Mouse (Mus musculus) ovary, adult 10 weeks (tissue): ENCODE measurements around the gene Pias4. TPM values are rescaled to one million over a fixed set of nuclear protein-coding genes. Genes with fewer than 3 reads are reported as not detected.

Experiments used
- polyA plus RNA-seq: library from polyadenylated mRNA; stranded (reverse); fragments of 350-450 nt; fragmentation: Illumina TruSeq; extraction: RNeasy Lipid Tissue Mini Kit (QIAGEN cat#74804); gene quantifications from one replicate; pipeline ENCODE4 v1.2.3, GENCODE M21; 2014

Pias4 gene
- 0.46 TPM for polyA plus RNA-seq

GRCm38 (mm10) chr10:81167200-81168086, at the start of gene Pias4:
Gene Pias4, minus strand, starts transcription at chr10:81167923.

GRCm38 (mm10) chr10:81201807-81202758, 34.4 kb upstream of the Pias4 start, which contains the start of gene Nmrk2:
Gene Nmrk2, minus strand, starts transcription at chr10:81202051.

GRCm38 (mm10) chr10:81183805-81184204, 16.1 kb upstream of the Pias4 start, which contains the start of gene 4930442H23Rik:
Gene 4930442H23Rik, minus strand, starts transcription at chr10:81183849.

DNA sequence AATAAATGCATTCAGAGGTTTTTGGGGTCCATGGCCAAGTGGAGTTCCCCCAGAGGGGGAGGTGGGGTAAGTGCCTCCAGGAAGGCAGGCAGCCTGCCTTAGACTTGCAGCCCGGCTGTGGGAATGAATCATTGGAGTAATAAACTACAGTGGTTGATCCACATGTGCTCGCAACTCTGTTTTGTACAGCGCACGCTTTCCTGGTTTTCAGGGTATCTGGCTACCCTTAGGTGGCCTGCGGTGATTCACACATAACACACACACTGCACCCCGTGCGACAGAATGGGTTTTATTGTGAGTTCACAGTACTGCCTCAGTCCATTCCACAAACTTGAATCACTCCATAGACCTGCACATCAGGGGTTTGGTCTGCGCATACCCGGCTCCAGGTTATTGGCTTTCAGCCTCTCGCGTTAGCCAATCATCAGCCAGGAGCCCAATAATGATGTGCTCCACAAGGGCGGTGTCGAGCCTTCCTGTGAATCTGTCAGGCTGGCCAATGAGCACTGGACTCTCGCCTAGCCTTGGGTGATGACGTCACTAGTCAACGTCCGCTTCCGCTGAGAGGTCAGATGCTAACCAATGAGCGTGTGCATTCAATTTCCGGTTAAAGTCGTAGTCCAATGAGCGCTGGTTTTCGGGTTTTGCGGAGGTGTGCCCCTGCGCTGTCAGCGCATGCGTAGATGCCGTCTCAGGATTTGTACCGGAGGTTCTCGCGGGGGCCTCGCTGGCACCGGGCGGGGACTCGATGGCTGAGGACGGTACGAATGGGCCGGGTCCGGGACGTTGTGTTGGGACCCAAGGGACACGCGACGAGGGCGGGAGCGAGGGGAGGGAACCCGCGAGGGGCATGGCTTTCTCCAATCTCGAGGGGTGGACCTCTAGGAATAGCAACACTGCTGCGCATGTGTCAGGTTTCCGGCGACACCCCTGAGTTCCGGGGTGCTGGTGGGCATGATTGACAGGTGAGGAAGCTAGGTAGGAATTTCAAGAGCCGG, 14.9 kb upstream of the Pias4 start, which contains the start of gene Dapk3:
Gene Dapk3 (plus strand): TSS at position 670 of the 998 bp plus-strand sequence.

DNA sequence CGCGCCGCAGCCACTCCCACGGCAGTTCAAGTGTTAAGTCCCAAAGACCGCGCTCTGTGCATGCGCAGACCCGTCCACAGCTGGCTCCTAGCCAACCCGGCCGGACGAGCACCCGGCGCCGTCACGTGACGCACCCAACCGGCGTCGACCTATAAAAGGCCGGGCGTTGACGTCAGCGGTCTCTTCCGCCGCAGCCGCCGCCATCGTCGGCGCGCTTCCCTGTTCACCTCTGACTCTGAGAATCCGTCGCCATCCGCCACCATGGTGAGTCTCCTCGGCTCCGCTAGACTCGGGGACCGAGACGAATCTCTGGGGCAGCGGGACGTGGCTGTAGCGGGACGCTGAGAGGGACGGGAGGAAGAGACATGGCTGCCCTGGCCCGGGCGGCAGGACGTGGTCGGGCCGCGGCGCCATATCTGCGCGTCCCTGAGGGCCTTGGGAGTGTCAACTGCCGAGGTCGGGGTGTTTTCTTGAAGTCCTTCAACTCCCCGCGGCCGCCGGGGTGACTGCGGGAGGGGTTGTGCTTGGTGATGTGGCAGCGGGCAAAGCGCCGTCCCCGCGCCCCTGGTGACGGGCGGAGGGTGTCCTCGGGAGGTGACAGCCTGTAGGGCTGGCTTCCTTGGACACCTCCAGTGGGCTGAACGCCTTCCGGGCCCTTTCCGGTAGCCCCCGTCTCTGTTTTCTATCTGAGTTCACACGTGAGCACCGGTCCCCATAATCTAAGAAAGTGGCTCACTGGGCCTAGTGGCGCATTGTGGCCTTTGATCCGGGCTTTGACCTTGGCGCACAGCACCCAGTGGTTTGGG, 8.9 kb upstream of the Pias4 start, which contains the start of gene Eef2:
Gene Eef2 (plus strand): TSS at position 166 of the 806 bp plus-strand sequence.

DNA sequence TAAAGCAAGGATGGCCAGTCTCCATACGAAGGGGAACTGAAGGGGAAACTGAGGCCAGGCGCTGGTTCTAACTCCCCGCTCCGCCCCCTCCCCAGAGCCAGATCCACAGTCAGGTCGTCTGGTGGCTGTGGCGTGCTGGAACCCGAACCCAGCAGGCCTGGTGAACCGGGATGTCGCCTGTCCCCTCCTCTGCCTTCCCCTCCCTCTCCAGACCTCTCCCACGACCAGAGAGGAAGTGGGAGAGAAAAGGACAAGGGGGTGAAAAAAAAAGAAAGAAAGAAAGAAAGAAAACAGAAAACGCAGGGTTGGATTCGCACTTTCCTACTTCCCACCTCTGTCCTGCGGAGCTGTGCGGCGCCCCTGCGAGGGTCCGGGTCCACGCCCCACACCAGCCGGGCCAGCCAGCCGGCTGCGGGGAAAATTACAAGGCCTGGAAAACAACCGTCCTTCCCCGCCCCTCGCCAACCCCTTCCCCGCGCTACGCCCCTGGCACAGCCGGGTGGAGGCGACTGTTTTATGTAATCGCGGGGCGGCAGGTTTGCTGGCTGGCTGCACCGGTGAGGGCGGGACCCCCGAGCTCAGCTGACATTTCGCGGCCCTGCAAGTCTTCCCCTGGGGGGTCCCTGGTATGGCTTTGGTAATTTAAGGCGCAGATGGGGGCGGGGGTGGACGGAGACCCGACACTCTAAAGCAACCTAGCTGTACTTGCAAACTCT, 32.6 kb downstream of the Pias4 start, which contains the start of gene Zbtb7a:
Gene Zbtb7a (plus strand): TSS at position 255 of the 716 bp plus-strand sequence.

DNA sequence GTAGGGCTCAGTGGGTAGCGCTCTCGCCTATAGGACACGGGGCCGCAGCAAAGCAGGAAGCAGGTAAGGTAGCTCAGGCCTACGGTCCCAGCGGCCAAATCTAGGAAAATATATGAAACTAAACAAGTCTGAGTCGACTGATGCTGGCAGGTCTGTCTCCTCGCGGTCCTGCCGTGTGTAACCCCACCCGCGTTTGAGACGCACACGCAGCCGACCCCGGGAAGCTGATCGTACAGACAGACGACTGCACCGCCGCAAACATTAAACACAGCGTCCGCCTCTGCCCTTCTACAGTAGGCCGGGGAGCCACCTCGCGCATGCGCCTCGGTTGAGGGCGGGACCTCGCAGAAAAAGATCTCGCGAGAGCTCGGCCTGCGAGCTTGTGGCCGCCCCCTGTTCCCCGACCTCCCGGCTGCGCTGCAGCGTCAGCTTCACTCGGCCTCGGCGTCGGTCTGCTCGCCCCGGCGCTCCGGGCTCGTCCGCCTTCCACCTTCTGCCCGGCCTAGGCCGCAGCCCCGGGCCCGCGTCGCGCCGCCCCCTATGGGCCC, 62.1 kb downstream of the Pias4 start, which contains the start of gene Map2k2:
Gene Map2k2 (plus strand): TSS at position 351 of the 548 bp plus-strand sequence.

Other genes with a start within 250 kb of the Pias4 start
- gene Lmnb2, start 249.7 kb downstream of the Pias4 start, polyA plus RNA-seq: 0.51 TPM
- gene Gadd45b, start 237.8 kb downstream of the Pias4 start, polyA plus RNA-seq: 8.4 TPM
- 6.8 TPM for gene Gng7, start 153.0 kb downstream of the Pias4 start, polyA plus RNA-seq
- not detected for gene Diras1, start 142.3 kb downstream of the Pias4 start, polyA plus RNA-seq
- 0.29 TPM for gene Slc39a3, start 130.5 kb downstream of the Pias4 start, polyA plus RNA-seq
- 0.66 TPM for gene Sgta, start 107.7 kb downstream of the Pias4 start, polyA plus RNA-seq
- not detected for gene Thop1, start 97.9 kb downstream of the Pias4 start, polyA plus RNA-seq
- 0.77 TPM for gene Creb3l3, start 69.0 kb downstream of the Pias4 start, polyA plus RNA-seq
- gene Map2k2, start 62.0 kb downstream of the Pias4 start, polyA plus RNA-seq: 1.1 TPM
- gene Zbtb7a, start 32.7 kb downstream of the Pias4 start, polyA plus RNA-seq: 17.8 TPM
- 6.8 TPM for gene Eef2, start 8.7 kb upstream of the Pias4 start, polyA plus RNA-seq
- gene Dapk3, start 15.1 kb upstream of the Pias4 start, polyA plus RNA-seq: not detected
- gene 4930442H23Rik, start 15.9 kb upstream of the Pias4 start, polyA plus RNA-seq: not detected
- not detected for gene Nmrk2, start 34.1 kb upstream of the Pias4 start, polyA plus RNA-seq
- not detected for gene Atcay, start 62.9 kb upstream of the Pias4 start, polyA plus RNA-seq
- gene Zfr2, start 65.2 kb upstream of the Pias4 start, polyA plus RNA-seq: 0.66 TPM
- gene Matk, start 85.0 kb upstream of the Pias4 start, polyA plus RNA-seq: not detected
- gene Mrpl54, start 99.0 kb upstream of the Pias4 start, polyA plus RNA-seq: not detected
- not detected for gene Apba3, start 99.0 kb upstream of the Pias4 start, polyA plus RNA-seq
- gene Tjp3, start 123.7 kb upstream of the Pias4 start, polyA plus RNA-seq: not detected
- gene Pip5k1c, start 125.0 kb upstream of the Pias4 start, polyA plus RNA-seq: 2.6 TPM
- gene Cactin, start 153.2 kb upstream of the Pias4 start, polyA plus RNA-seq: 0.17 TPM
- not detected for gene Tbxa2r, start 160.8 kb upstream of the Pias4 start, polyA plus RNA-seq
- gene Gipc3, start 175.3 kb upstream of the Pias4 start, polyA plus RNA-seq: not detected
- 4.2 TPM for gene Hmg20b, start 182.6 kb upstream of the Pias4 start, polyA plus RNA-seq
- not detected for gene Mfsd12, start 189.6 kb upstream of the Pias4 start, polyA plus RNA-seq
- gene 4930404N11Rik, start 197.9 kb upstream of the Pias4 start, polyA plus RNA-seq: not detected
- gene Fzr1, start 210.6 kb upstream of the Pias4 start, polyA plus RNA-seq: 0.26 TPM
- not detected for gene Dohh, start 216.5 kb upstream of the Pias4 start, polyA plus RNA-seq
- not detected for gene Gm48551, start 216.5 kb upstream of the Pias4 start, polyA plus RNA-seq
- gene Gm48552, start 221.1 kb upstream of the Pias4 start, polyA plus RNA-seq: 0.88 TPM
- not detected for gene Smim24, start 225.1 kb upstream of the Pias4 start, polyA plus RNA-seq